Mouse (Mus musculus) intestine, embryonic 16.5 days (tissue): Measurements from ENCODE around the gene Pck1. TPM values are rescaled to one million over a fixed set of nuclear protein-coding genes. Genes with fewer than 3 reads are reported as not detected.

Experiments
- ATAC-seq: fragments of 200-750 bp; cut with Nextera tagmentation; 2 replicates; pipeline ENCODE4 v1.8.0; 2017; ENCODE audit warnings: moderate TSS enrichment, moderate library complexity
- H3K27ac ChIP-seq: fragments of 300-500 bp; sonication (generic); 2 replicates; pipeline ENCODE4 v1.5.1; 2014; ENCODE audit warnings: mild to moderate bottlenecking, low read length
- H3K27me3 ChIP-seq: fragments of 300-500 bp; sonication (generic); replicated peaks from 2 replicates; pipeline ENCODE4 v1.6.1; 2014; ENCODE audit warnings: low read length, control low read depth, mixed read lengths; ENCODE audit not compliant: control insufficient read depth, insufficient read depth
- H3K36me3 ChIP-seq: fragments of 300-500 bp; sonication (generic); 2 replicates; pipeline ENCODE4 v1.6.1; 2014; ENCODE audit warnings: low read length, control low read depth; ENCODE audit not compliant: control insufficient read depth, insufficient read depth
- H3K4me1 ChIP-seq: fragments of 300-500 bp; sonication (generic); 2 replicates; pipeline ENCODE4 v1.6.1; 2014; ENCODE audit warnings: low read length, control low read depth, mixed read lengths; ENCODE audit not compliant: control insufficient read depth, insufficient read depth
- H3K4me2 ChIP-seq: fragments of 300-500 bp; sonication (generic); 2 replicates; pipeline ENCODE4 v1.6.1; 2014; ENCODE audit warnings: low read depth, low read length, control low read depth
- H3K4me3 ChIP-seq: fragments of 300-500 bp; sonication (generic); 2 replicates; pipeline ENCODE4 v1.5.1; 2014; ENCODE audit warnings: mild to moderate bottlenecking, low read length
- H3K9ac ChIP-seq: fragments of 300-500 bp; sonication (generic); 2 replicates; pipeline ENCODE4 v1.6.1; 2014; ENCODE audit warnings: low read depth, low read length
- H3K9me3 ChIP-seq: fragments of 300-500 bp; sonication (generic); 2 replicates; pipeline ENCODE4 v1.6.1; 2016; ENCODE audit warnings: low read length, control low read depth; ENCODE audit not compliant: control insufficient read depth
- WGBS: fragments of 180-500 bp; shearing (Covaris S2); extraction: QIAGEN DNeasy Blood & Tissue Kit; methylation state at CpG from one replicate; pipeline ENCODE4 v1.1.7; 2014; 5-methylcytosine and 5-hydroxymethylcytosine counted together
- polyA plus RNA-seq: library from polyadenylated mRNA; unstranded; fragments of >200 nt; fragmentation: Nextera tagmentation; extraction: Ambion mirVana; gene quantifications from 2 replicates; pipeline ENCODE4 v1.2.1, GENCODE M21; 2015

The Pck1 gene
- polyA plus RNA-seq, 1 experiment from 2014 or later, result 14.0 TPM

- no peak overlapping the region for H3K27ac ChIP-seq
- H3K4me3 ChIP-seq, result no peak overlapping the region
- H3K36me3 ChIP-seq, result no peaks in the 10 kb centered on the region
- no peak overlapping the region for H3K4me2 ChIP-seq
- no peak overlapping the region for H3K9ac ChIP-seq
- no peaks in the 10 kb centered on the region for H3K9me3 ChIP-seq
- H3K27me3 ChIP-seq, result no peaks in the 10 kb centered on the region
- WGBS, result 55% methylated on average over 4 of the region's 4 CpGs
- no peaks in the 10 kb centered on the region for H3K4me1 ChIP-seq
- ATAC-seq, result no peak
Measured at GRCm38 (mm10) chr2:173204671-173205070, 51.8 kb downstream of the Pck1 start.

- no peaks in the 10 kb centered on the region for H3K9me3 ChIP-seq
- WGBS, result 96% methylated on average over 14 of the region's 14 CpGs
- no peaks in the 10 kb centered on the region for H3K27me3 ChIP-seq
- no peak overlapping the region for H3K4me3 ChIP-seq
- no peak for ATAC-seq
- no peak overlapping the region for H3K27ac ChIP-seq
- no peak overlapping the region for H3K9ac ChIP-seq
- no peaks in the 10 kb centered on the region for H3K4me1 ChIP-seq
- H3K4me2 ChIP-seq, result no peak overlapping the region
- no peaks in the 10 kb centered on the region for H3K36me3 ChIP-seq
Measured at GRCm38 (mm10) chr2:173205563-173206099, 52.8 kb downstream of the Pck1 start.

- Histone ChIP-seq H3K4me3 (no peak overlapping the region), H3K36me3 (no peaks in the 10 kb centered on the region), H3K4me1 (no peaks in the 10 kb centered on the region), H3K27me3 (no peaks in the 10 kb centered on the region), H3K9me3 (no peaks in the 10 kb centered on the region), H3K9ac (no peak overlapping the region), H3K4me2 (no peak overlapping the region), H3K27ac (no peak overlapping the region)
- 94% methylated on average over 3 of the region's 3 CpGs for WGBS
- no peak for ATAC-seq
Measured at GRCm38 (mm10) chr2:173207051-173207450, 54.2 kb downstream of the Pck1 start.

Other genes with a start within 250 kb of the Pck1 start
- gene Bmp7, start 212.7 kb upstream of the Pck1 start, polyA plus RNA-seq, result 19.6 and 24.9 TPM in 2 replicates
- gene Spo11, start 175.3 kb upstream of the Pck1 start, polyA plus RNA-seq, result 0.04 and 0.11 TPM in 2 replicates
- gene Rae1, start 152.9 kb upstream of the Pck1 start, polyA plus RNA-seq, result 110 and 117 TPM in 2 replicates
- 62.6 and 64.6 TPM in 2 replicates for gene Rbm38, start 132.6 kb upstream of the Pck1 start, polyA plus RNA-seq
- 0.22 and 0.23 TPM in 2 replicates for gene Ctcfl, start 33.5 kb upstream of the Pck1 start, polyA plus RNA-seq
- 0.65 and 1.9 TPM in 2 replicates for gene Zbp1, start 65.9 kb downstream of the Pck1 start, polyA plus RNA-seq
- 4.4 and 4.6 TPM in 2 replicates for gene Pmepa1, start 123.5 kb downstream of the Pck1 start, polyA plus RNA-seq